Mouse (Mus musculus): ENCODE results near the gene Nedd9.
A peak's percentile ranks its signal among the peaks of the same experiment; 100 is the strongest.

The Nedd9 gene

DNA sequence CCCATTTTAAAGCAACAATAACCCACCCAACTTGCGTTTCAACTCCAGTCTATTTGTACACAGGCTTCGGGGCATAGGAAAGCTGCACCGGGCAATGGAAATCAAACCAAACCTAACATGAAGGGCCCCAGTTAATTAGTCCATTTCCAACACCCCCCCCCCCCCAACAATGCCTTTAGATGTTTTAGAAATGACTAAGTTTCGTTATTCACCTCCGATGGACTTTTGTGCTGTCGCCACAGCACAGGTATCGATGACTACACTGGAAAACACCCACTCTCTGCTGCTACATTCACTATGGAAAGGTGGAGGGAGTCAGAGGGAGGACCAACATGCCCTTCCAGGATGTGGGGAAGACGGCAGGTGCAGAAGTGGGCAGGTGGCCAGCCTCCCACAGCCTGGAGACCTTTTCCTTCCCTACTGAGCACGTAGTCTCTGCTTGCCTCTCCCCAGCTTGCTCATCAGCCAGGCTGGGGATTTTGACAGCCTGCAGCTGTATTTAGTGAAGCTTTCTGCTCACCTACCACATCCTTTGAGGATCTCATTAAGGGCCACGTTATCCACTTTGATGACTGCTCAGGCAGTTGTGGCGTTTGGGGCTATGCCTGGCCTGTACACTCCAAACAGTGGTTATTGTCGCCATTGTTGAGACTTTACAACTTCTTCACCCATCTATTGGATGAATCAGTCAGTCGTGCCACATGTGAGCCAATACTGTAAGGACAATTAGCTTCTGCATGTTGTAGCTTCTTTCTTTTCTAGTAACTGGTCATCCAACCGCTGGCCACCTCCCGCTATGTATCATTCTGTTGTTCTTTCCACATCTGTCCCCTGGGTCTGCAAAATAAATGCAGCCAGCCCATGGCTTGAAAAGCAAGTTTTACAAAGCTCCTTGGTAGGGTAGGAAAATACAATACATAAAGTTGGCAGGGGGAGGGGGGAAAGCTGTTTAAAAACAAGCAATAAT is 33.7 kb downstream of the Nedd9 start:
- DNase-seq, result no peak

DNA sequence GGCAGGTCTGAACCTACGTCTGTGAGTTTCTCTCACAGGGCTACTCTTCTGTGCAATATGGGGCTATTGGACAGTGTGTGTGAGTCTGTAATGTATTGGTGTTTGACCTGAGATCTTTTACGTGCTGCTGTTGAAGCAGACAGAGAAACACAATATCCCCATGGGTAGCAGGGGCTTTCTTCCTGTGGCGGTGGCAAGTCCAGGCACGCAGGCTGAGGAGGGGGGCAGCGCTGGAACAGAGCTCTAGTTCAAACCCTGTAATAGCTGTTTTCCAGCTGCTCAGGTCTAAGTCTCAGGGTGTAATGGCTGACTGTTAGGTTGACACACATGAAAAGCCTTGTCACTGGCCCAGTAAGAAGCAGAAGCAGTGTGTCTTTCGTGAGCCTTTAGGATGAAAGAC is 36.3 kb downstream of the Nedd9 start:
- no peak for DNase-seq

DNA sequence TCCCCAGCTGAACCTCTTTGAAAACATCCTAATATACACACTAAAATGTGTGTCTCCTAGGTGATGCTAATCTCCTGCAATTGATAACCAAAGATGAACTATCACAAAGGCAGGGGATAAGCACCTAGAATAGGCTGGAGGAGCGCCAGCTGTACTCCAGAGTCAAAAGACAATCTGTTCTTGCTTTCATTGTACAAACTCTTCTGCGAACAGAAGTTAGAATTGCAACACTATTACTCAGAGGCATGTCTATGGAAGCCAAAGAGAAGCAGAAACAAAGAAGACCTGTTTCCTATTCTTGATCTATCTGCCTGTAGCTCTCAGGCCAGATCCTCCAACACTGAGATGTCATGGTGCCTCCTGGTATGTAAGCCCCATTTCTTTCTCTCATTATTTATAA is 38.0 kb downstream of the Nedd9 start:
- no peak for DNase-seq

DNA sequence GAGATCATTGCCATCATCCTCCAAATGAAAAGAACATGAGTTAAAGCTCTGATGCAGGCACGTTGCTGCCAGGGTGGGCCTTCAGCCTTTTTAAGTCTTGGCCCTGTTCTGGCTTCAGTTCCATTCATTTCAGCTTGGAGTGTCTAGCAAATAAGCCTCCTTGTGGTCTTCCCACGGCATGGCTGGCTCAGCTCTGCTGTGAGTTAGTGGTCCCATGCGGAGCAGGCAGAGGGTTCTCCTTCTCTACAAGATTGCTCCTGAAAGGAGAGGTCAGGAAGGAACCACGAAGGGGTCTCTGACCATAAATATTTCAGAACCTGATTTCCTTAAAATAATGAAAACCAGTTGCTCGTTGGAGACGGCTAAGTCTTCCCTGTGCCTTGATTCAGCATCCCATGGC is 40.0 kb downstream of the Nedd9 start:
- DNase-seq, result no peak

DNA sequence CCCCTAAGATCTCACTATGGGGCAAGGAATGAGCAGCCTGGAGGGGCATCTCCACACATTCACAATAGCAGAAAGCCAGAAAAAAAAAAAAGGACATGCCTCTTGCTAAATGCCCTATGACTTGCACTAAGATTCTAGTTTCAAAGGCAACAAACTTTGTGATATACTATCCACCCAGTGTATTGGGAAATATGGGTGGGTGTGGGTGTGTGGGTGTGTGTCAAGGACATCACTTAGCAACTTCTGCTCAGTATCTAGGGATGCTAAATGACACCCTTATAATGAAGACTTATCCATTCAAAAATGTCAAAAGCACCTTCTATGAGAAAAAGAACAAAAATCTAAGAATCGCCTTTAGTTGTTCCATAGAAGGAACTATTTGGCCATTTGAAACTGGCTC is 40.6 kb downstream of the Nedd9 start:
- no peak for DNase-seq

DNA sequence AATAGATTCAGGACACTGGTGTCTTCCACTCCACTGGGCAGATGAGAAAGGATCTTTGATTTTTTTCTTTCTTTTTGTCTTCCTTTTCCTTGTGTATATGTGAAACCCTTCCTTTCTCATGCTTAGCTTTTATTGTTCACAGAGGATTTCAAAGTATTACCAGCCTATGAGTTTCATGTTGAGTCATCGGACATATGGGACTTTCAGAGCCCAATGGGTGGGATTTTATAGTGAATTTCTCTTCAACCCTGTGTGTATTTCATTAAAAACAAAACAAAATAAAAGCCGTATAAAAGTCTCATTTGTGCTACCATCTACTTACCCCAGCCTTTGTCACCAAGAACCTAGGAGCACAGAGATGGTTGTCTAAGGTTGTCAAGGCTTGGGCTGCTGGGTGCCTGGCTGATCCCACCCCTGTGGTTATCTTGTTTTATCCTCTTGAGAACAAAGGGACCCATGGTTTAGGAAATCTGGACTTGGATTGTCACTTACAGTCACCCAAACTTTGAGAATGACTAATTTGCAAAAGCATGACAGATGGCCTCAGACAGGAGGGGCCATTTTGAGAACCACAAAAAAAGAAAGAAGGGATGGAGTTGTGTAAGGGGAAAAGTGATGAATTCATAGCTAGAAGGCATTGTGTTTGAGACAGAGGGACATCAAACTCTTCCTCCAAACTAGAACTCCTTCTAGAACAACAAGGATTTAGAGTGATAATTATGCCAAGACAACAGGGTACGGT is 41.9 kb downstream of the Nedd9 start:
- DNase-seq, result no peak

DNA sequence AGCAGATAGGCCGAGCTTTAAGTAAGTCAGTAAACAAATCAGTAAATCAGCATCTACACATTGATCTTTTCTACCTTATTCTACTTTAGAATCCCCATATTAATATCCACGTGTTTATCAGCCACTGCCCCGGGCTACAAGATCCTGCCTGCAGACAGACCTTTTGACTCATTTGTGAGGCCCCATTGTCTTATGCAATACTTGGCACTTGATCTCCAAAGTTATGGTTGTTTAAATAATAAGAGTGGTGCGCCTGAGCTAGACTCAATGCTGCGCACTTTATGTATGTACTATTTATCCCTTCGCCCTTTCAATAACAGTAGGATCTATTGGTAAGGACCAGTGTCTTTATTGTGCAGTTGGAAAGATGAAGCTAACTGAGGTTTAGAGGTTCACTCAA is 42.9 kb downstream of the Nedd9 start:
- DNase-seq, result no peak

DNA sequence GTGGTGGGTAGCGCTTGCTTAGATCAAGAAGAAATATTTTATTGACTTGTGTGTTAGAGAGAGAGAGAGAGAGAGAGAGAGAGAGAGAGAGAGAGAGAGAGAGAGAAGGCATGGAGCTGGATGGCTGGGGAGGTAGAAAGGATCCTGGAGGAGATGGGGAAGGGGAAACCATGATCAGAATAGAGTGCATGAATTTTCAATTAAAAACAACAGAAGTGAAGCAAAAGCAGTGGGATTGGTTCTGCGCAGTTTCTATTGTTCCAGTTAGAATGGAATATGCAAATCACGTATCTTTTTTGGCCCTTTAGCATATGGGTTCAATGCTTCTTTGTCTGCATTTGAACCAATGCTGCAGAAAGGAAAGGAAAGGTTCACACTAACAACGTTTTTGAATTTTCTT is 45.0 kb downstream of the Nedd9 start:
- DNase-seq, result no peak

DNA sequence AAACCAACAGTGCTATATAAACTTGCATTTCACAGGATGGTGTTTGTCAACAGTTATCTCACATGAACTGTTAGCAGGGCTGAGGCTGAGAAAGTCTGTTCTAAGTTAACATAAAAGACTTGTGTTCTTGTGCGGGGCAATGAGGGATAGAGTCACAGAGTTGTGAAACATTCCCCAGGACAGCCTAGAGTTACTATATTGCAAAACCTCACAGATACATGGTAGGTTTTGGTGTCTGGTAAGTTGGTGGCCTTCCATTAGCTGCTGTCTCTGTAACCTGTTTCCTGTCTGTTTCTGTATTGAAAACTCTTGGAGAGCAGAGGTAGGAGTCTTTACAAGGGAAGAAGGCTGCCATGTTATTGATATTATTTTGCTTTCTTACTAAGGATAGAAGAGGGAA is 47.0 kb downstream of the Nedd9 start:
- no peak for DNase-seq

DNA sequence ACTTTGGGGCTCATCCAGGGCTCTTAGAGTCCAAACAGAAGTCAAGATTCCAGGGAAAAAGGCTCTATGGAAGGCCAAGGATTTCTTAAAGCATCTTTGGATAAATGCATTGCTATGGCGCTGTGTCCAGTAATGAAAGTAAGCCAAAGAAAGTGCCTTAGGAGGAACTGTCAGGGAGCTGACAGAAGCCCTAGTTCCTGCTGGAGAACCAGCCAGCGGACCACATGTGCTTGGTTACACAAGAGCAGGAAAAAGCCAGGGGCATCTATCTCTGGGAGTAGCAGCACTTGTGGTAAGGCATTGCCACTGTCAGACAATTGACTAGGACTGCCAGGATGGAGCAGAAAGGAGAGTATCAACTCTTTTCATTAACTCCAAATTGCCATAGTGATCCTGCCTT is 49.8 kb downstream of the Nedd9 start:
- DNase-seq, result no peak

DNA sequence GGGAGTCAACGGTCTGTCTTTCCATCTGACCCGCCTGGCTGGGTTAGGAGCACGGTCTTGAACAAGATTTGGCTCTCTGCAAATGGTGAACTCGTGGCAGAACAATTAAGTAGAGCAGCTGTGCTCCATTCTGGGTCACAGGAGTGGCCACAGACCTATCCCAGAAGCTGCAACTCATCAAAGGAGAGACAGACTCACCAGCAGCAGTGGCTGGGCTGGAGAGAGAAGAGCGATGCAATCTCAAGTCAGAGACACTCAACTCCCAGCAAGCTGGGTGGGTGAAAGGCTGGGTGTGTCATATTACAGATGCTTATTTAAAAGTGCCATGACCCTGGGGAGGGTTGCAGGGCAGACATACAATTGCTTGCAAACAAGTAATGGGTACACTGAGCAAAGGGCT is 50.4 kb downstream of the Nedd9 start:
- DNase-seq, result no peak

DNA sequence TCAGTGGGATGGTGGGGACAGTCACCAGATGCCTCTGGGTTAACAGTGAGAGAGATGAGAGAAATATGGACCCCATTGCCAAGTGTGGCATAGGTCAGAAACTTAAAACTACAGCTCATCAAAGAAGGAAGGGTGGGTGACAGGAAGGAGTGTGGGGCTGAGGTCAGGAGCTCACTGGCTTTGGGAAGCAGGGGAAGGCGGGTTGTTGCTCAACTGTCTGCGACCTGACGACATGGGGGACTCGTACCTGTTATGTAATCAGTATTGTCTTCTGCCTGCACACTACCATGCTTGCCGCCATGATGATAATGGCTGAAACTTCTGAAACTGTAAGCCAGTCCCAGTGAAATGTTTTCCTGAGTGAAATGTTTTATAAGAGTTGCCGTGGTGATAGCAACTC is 54.0 kb downstream of the Nedd9 start:
- peak in 1 of 2 experiments; percentile 25 for DNase-seq

DNA sequence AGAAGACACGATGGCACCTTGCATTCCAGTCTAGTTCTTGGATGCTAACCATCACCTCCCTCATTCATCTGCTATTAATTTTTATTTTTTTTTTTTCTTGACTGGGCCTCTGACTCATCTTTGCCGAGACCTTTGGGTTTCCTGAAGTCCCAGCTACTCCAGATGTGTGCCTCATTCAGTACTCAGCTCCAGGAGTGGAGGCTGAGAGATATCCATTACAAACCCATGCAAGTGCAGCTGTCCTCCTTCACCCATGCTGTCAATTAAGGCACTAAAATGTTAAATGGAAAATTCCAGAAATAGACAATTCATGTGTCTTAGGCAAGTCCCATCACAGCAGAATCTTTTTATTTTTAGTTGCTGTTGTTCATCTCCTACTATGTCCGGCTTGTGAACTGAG is 55.4 kb downstream of the Nedd9 start:
- DNase-seq, result peak in 1 of 2 experiments; percentile 6

DNA sequence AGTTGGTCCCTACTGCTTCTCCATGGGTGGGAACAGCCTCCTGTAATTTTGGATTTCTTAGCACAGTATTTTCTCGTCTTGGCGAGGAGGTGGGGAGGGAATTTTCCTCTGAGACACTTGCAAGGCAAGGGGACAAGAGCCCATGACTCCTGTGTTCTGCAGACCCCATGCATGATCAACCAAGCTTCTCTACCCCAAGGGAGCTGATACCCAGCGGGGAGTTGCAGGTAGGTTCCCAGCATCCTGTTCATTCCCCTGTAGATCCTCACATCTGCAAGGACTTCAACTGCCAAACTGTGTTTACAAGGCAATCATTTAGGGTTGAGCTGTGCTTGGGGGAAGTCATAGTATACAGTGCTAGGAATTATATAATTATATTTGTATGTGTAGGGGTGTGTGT is 60.1 kb downstream of the Nedd9 start:
- DNase-seq, result no peak

DNA sequence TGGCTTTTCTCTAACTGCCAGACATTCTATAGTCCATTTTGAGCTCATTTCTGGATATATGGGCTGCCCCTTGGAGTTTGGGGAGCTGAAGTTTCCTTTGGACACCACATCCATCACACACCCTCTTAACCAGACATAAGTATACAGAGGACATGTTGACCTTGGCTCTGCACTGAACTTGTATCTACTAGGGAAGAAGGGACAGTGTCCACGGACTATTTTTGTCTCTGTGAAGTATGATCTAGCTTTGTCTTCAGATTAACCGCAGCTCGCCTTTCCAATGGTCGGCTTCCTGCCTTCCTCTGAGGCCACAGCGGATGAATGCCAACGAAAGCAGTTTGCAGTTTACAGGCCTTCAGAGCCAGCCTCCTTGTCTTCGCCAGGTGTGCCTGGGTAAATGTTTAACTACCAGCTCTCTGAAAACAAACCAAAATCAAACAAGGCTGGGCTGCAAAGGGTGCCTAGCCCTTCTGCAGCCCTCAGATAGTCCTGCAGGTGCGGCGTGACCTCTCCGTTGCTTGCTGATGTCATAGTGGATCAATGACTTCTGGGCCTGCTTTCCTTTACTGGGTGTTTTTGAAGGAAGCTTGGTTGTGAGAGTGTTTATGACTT is 63.6 kb downstream of the Nedd9 start:
- peak; percentile 68 to 71 for DNase-seq

DNA sequence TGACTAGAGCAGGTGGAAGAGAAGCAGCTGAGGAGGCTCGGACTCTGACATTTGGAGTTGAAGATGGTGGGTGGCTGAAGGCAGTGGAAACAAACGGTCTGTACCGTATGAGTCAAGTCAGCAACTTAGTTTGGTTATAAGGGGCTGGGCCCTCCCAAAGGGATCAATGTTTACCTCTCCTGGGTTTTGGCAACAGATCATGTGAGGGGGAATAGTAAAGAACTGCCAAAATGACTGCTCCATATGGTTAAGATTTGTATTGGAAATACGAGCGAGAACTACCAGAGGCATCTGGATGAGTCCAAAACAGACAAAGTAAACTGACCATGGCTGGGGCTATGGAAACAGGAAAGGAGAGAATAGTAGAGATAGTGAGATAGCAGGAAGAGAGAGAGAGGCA is 64.6 kb downstream of the Nedd9 start:
- DNase-seq, result no peak

DNA sequence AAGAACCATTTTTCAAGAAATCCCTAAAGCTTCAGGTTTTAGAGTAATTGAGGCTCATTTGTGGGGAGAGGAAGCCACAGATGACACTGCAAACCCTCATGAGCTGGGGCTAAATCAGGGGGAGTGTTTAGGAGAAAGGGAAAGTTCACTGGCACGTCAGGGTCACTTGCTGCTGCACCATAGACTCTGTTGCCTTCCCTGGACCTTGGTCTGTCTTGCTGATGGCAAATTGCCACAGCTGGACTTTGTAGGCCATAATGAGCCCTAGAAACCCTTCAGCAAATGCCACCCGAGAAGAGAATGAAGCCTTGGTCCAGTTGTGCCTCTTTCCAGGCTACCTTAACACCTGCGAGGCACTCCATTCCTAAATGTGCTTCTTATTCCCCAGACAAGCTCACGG is 66.8 kb downstream of the Nedd9 start:
- DNase-seq, result peak; percentile 30 to 72

DNA sequence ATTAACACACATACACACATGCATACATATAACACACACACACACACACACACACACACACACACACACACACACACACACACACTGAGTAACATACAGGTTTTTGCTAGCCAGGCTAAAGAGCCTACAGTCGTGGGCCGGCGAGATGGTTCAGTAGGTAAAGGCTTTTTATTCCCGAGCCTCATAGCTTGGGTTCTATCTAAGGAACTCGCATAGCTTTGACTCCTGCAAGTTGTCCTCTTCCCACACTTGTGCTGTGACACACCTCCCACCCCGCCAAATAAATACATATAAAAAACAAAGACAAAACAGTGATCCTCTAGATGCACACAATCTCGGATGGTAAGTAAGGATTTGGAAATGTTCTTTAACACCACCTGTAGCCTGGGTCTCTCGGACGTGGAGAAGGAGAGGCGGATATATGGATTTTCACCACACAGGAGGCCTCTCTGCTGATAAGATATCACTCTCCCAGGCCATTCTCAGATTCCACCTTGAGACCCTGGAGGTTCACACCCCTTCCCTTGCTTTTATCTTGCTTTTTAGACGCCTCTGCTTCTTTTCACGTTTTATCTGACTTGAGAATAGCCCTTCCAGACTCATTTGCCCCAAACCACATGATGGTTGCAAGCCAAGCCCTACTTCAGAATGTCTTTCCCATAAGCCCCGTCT is 68.8 kb downstream of the Nedd9 start:
- no peak for DNase-seq

DNA sequence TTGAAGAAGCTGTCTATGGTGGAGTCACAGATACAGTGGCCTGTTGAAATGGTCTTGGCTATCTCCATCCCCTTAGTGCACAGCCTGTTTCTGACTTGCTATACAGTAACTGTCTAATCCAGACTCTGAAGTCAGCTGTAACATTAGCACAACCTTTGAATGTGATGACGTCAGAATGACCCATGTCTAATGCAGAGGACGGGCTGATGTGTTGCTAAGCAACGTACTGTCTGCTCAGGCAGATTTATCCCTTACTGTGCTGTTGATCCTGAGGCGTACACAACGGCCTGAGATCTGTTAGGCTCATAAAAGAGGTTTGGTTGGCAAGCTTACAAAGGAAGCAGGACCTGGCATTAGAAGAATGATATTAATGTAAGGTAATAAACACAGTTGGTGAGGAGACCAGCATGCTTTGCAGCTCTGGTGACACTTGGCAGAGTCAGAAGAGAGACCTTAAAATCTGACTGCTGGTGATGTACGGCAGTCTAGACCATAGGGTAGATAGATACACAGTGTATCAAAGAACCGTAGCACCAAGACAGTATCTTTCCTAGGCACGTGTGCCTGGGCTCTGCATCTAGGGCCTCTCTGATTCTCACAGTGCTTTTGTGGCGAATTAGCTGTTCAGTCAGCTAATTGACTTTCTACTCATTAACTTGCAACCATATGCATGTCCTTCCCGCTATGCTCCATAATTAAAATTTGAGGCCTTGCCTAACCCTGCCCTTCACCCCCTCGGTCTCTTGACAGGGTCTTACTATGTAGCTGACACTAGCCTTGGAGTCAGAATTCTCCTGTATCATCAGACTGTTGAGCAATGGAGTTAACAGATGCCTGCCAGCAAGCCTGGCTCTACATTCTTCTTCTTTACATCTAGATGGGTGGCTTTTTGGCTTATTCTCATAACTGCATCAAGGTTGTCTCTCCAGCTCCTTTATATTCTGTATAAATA is 70.8 kb downstream of the Nedd9 start:
- no peak for DNase-seq

DNA sequence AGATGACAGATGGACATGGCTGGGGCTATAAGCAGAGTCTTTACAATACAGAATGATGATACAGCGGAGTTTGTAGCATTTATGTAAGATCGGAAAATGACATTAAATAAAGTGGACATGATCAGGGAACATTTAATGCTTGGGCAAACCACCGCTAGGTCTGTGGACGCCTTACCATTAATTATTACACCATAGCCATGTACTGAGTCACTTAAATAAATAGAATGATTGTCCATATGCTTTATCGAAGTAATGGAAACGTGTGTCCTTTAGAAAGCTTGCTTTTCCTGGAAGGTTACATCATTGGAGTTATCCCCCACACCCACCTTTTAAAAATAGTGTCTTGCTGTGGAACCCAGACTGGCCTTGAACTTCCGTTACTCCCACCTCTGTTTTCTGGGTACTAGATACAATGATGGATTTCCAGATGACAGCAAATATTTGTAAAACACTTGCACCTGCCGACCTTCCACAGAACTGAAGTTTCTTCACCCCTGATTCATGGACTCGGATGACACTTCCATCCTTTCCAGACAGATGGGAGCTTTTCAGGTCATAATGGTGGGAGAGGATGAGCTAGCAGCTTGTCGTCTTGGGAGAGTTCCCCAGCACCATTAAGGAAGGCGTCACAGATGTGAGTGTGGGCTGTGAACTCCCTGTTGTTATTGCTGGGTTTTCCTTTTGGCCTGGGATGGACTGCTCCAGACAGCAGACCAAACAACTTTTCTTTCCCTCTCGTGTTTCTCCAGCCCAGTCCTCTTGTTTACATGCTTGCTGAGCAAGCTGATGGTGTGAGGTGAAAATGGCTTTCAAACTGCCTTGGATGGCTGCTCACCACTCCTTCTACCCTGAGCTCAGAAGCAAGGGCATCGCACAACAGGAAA is 76.7 kb downstream of the Nedd9 start:
- no peak for DNase-seq

DNA sequence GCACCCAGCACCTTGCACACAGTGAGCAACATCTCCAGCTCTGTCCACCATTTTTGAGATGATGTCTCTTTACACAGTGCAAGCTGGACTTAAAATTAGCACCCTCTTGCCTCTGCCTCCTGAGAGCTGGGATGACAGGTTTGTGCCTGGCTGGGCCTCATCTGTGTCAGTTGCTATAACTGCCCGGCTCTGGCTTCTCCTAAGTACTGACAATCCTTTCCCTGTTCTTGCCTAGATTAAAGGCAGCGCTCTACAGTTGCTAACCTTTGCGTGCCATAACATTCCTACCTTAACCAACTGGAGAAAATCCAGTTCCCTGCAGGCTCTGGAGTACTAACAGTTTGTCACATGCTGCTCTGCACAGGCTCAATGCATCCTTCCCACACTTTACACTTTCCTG is 77.9 kb downstream of the Nedd9 start:
- DNase-seq, result peak in 1 of 2 experiments; percentile 23
